Mouse (Mus musculus) kidney, adult 9 months (tissue): ENCODE results near the gene Rock2.
A peak's percentile ranks its signal among the peaks of the same experiment; 100 is the strongest.

ENCODE experiments used
- DNase-seq: peaks from one replicate; pipeline ENCODE4 v3.0.0; 2022

The Rock2 gene

GRCm38 (mm10) chr12:16907282-16907846 lies 12.7 kb downstream of the Rock2 start:
- DNase-seq: no peak

- DNase-seq: no peak
These were observed 13.4 kb downstream of the Rock2 start for GRCm38 (mm10) chr12:16907953-16908648.

DNA sequence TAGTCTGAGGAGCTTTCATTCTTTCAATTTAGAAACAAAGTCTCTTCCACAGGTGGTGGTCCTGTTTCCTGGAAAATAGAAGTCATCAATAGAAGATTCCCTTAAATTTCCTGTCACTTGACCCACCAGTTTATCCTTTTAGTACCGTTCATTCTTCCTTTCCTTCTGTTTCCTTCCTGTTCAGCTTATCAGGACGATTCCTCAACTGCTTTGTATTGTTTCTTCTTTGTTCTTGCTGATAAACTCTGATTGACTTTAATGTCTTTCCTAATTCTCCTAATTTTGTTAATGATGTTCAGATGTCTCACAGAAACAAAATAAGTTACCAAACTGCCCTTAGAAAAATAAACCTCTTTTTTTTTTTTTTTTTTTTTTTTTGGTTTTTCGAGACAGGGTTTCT lies 16.8 kb downstream of the Rock2 start:
- no peak for DNase-seq

GRCm38 (mm10) chr12:16912600-16912999 lies 17.9 kb downstream of the Rock2 start:
- DNase-seq: no peak

DNA sequence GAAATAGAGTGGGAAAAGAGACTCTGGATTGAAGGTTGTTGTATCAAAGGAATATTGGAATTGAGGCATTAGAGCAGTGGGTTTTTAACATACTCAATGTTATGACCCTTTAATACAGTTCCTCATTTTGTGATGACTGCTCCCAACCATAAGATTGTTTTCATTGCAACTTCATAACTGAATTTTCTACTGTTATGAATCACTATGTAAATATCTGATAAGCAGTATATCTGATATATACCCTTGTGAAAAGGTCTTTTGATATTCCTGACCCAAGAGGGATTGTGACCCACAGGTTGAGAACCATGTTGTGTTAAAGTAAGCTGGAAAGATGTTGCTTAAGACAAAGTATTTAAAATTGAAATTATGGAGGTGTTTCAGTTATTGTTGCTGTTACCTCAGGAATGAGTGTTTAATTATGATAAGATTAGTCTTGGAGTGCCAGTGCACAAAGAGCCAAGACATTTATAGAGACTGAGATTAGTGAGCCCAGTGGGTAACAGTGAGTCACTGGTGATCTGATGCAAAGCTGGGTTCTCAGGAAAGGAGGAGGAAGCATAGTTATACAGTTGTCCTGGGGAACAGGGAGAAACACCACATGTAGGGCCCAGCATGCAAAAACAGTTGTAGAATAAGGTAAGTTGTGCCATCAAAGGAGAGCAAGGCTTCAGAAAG lies 25.6 kb downstream of the Rock2 start:
- DNase-seq: no peak

DNA sequence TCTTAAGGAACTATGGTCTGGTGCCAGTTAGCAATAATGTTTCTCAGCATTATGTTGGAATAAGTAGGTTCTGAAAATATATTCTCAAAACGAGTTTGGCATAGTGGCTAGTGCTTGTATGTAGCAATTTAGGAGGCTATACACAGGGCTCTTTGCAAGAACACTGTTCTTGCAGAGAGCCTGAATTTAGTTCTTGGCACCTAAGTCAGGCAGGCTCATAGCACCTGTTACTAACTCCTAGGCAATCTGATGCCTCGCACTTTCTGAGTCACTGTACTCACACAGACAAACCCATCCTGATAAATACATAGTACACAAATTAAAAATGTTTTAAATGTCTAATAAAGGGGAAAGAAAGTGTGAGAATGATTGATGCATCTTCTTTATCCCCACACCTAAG lies 33.2 kb downstream of the Rock2 start:
- DNase-seq: no peak

- DNase-seq: no peak
These were observed 39.7 kb downstream of the Rock2 start for GRCm38 (mm10) chr12:16934423-16934822.

DNA sequence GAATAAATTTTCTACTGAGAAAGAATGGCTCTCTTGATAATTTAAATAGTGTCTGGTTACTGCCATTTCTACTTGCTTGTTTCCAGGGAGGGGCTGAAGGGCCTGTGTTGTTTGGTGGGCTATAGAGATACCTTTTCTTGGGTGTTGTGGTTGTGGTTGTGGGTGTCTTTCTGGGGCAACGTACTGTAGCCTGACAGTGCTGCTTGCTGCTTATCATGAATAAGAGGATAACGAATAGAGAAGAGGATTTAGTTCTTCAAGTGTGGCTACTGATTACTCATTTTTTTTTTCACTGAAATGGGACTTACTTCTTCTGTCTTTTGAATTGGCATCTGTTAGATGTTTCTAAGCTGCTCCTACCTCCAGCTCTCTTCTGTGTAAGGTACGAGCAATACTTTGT lies 47.3 kb downstream of the Rock2 start:
- no peak for DNase-seq

GRCm38 (mm10) chr12:16948239-16948638 lies 53.5 kb downstream of the Rock2 start:
- no peak for DNase-seq

GRCm38 (mm10) chr12:16958851-16959250 lies 64.2 kb downstream of the Rock2 start:
- peak; percentile 19 for DNase-seq

- DNase-seq: no peak
These were observed 68.7 kb downstream of the Rock2 start for GRCm38 (mm10) chr12:16963354-16963753.

- DNase-seq: no peak
These were observed 72.1 kb downstream of the Rock2 start for GRCm38 (mm10) chr12:16966811-16967210.

DNA sequence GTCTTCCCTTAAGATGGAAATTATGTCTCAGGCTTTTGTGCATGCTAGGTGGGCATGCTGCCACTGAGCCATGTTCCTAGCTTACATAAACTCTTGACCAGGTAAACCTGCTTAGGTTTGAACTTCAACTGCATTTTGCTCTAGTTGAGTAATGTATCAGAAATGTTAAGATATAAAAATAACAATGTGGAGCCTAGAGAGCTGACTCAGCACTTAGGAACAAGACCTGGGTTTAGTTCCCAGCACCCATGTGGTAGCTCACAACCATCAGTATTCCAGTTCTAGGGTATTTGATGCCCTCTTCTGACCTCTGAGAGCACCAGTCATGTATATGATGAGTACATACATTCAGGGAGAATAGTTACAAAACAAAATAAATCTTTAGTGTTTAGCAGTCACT lies 82.4 kb downstream of the Rock2 start:
- DNase-seq: no peak

- DNase-seq: no peak
These were observed 91.1 kb downstream of the Rock2 start for GRCm38 (mm10) chr12:16985778-16986177.

DNA sequence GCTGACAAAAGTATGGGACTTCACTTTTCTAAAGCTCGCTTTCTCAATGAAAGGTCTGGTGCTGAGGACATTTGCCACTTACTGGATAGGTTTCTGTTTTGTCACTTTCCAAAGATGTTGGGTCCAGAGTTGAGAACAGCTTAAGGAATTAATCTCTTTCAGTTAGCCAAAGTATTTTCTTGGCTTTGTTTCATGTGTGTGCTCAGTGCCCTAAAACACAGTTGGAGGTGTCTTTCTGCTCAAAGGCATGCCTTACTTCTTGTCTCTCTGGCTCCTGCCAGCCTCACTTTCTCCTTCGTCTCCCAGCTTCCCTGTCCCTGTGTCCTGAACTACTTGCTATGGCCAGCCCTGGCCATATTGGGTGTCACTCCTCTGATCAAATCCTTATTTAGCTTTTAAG lies 96.7 kb downstream of the Rock2 start:
- DNase-seq: no peak

- DNase-seq: no peak
These were observed 97.7 kb downstream of the Rock2 start for GRCm38 (mm10) chr12:16992355-16992754.

DNA sequence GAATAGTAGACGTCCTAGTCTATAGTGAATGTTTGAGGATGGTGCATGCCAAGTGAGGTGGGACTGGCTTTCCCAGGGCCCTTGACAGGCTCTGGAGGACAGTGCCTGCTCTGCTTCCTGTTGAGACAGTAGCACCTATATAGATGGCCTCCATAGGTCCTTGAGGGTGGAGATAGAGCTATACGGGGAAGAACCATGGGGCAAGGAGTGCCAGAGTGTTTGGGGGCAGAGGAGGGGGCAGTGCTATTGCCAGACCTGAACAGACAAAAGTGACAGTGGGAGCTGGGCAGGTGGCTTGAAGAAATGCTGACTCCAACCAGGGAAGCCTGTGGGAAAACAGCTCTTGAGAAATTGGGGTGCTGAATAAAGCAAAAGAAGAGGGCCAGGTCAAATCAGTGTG lies 99.6 kb downstream of the Rock2 start:
- DNase-seq: no peak

GRCm38 (mm10) chr12:16996281-16996680 lies 101.6 kb downstream of the Rock2 start:
- no peak for DNase-seq

GRCm38 (mm10) chr12:16996886-16997462 lies 102.3 kb downstream of the Rock2 start:
- no peak for DNase-seq

GRCm38 (mm10) chr12:16999146-16999545 lies 104.5 kb downstream of the Rock2 start:
- no peak for DNase-seq

DNA sequence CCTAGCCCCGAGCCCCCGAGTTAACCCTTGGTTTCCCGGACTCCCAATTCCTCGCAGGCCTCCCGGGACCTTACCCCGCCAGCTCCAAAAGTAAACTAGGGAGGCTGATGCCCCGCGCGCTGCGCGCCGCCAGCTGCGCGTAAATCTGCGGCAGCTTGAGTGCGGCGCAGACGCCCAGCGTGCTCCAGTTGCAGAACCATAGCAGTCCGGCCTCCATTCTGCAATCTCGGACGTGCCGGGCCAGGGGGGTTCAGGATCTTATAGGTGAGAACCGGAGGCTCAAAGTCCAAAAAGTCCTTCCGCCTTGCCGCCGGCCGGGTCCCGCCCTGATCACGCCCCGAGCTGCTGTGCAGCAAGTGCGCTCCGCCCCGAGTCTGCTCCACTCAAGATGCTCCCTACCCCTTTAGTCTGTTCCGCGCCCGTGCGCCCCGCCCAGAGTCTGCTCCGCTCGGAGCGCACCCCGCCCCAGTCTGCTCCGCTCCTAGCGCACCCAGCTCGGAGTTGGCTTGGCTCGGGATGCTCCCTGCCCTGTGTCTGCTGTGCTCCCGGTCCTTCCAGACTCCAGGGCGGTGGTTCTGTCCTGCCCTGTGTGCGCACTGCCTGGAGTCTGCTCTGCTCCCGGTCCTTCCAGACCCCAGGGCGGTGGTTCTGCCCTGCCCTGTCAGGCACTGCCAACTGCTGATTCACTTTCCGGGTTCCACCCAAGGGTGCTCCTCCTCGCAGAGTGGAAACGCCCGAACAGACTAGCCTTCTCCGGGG lies 105.2 kb downstream of the Rock2 start, which contains the start of gene Pqlc3:
TSS of gene Pqlc3 (minus strand) at position 670 of the 759 bp plus-strand sequence.
- peak; percentile 81 for DNase-seq

- DNase-seq: no peak
These were observed 105.9 kb downstream of the Rock2 start for GRCm38 (mm10) chr12:17000628-17001027.

- DNase-seq: no peak
These were observed 106.5 kb downstream of the Rock2 start for GRCm38 (mm10) chr12:17001211-17001610.
